8 mouse cellular contexts compared by ENCODE assay signal in genomic region chr11:82889524-82890341, GRCm38 (mm10). TPM values are rescaled to one million over a fixed set of nuclear protein-coding genes. Genes with fewer than 3 reads are reported as not detected.
DNase-seq lines count a peak whose midpoint lies in the region; ATAC-seq and TF ChIP-seq lines count a peak whose summit lies in the region.

No protein-coding gene starts in this region.

- H3K27me3 ChIP-seq in liver, embryonic 16.5 days (ENCODE audit: control insufficient read depth, insufficient read depth, low read depth, low read length), result no peaks in the 10 kb centered on the region

- no peak for TF ChIP-seq POLR2A in lung, adult 2 months (IDR thresholded peaks at IDR 0.05; ENCODE audit: borderline replicate concordance, extremely low read depth, low read depth, low read length)
- TF ChIP-seq POLR2A in embryonic fibroblast, embryonic 13.5 days (IDR thresholded peaks at IDR 0.05; ENCODE audit: low read depth, low read length), result peak; percentile 43; the same call in 1 of the 2 replicates

- no peak for TF ChIP-seq CTCF in lung, adult 2 months (IDR thresholded peaks at IDR 0.05; ENCODE audit: insufficient read depth, low read length)
- no peak for TF ChIP-seq CTCF in embryonic fibroblast, embryonic 13.5 days (IDR thresholded peaks at IDR 0.05; ENCODE audit: borderline replicate concordance, insufficient read depth, low read length)

- ATAC-seq in liver, embryonic 16.5 days (ENCODE audit: low read depth), result peak; percentile 44

- H3K4me2 ChIP-seq in liver, embryonic 16.5 days (ENCODE audit: low read depth, low read length), result peak overlapping the region; percentile 97

- H3K4me1 ChIP-seq in lung, adult 2 months (ENCODE audit: control insufficient read depth, insufficient read depth, low read length), result peaks cover 6% of the 10 kb centered on the region; the same call in 1 of the 2 replicates
- no peaks in the 10 kb centered on the region for H3K4me1 ChIP-seq in embryonic fibroblast, embryonic 13.5 days (ENCODE audit: control insufficient read depth, insufficient read depth, low read length)
- H3K4me1 ChIP-seq in liver, embryonic 16.5 days (ENCODE audit: control insufficient read depth, low read depth, low read length), result peaks cover 19% of the 10 kb centered on the region

- peak overlapping the region; percentile 88 for H3K4me3 ChIP-seq in lung, adult 2 months (replicated peaks; ENCODE audit: extremely low read depth, low read depth, low read length)
- peak overlapping the region; percentile 76 for H3K4me3 ChIP-seq in embryonic fibroblast, embryonic 13.5 days (ENCODE audit: insufficient read depth, low read length)
- peak overlapping the region; percentile 82 for H3K4me3 ChIP-seq in liver, embryonic 16.5 days (ENCODE audit: low read depth, low read length)

- H3K27ac ChIP-seq in embryonic fibroblast, embryonic 13.5 days (ENCODE audit: insufficient read depth, low read length), result 0 out of 2 replicates have a peak overlapping the region, but pooled peaks have one; percentile 14
- peak overlapping the region; percentile 62 for H3K27ac ChIP-seq in liver, embryonic 16.5 days (ENCODE audit: low read length)

- no peaks in the 10 kb centered on the region for H3K36me3 ChIP-seq in liver, embryonic 16.5 days (ENCODE audit: control insufficient read depth, insufficient read depth)

- peak; percentile 26 for DNase-seq in lung, adult 2 months
- DNase-seq in lung, postnatal 4 days, result no peak
- DNase-seq in NIH3T3 (ENCODE audit: low read depth), result peak; percentile 57
- DNase-seq in induced T-regulatory cell, adult 2 months (ENCODE audit: low read depth), result peak; percentile 58
- DNase-seq in ovary, postnatal 14 days (ENCODE audit: low spot score), result peak; percentile 17
- DNase-seq in right cerebral cortex, postnatal 14 days, result no peak

- 4% methylated on average over 31 of the region's 31 CpGs for WGBS in lung, adult 2 months
- 3% methylated on average over 31 of the region's 31 CpGs for WGBS in liver, embryonic 16.5 days (ENCODE audit: insufficient replicate concordance)

- no peaks in the 10 kb centered on the region for H3K9me3 ChIP-seq in liver, embryonic 16.5 days (replicated peaks; ENCODE audit: control insufficient read depth, low read length)

- H3K9ac ChIP-seq in liver, embryonic 16.5 days (ENCODE audit: low read depth, low read length), result peak overlapping the region; percentile 81

RNA-seq across cellular contexts. Expression of gene Rad51d, which starts 0.7 kb away (rescaled TPM):
- polyA plus RNA-seq in lung, adult 2 months (2012; rRNA removed), result 9.3 and 11.7 TPM in 2 replicates
- 11.3 and 14.0 TPM in 2 replicates for polyA plus RNA-seq in embryonic fibroblast, embryonic 13.5 days (2011; ENCODE audit: insufficient read length, low read depth, missing spikeins)
- polyA plus RNA-seq in liver, embryonic 16.5 days (2015; fragmentation: Nextera tagmentation; extraction: Ambion mirVana), result 4.1 and 4.7 TPM in 2 replicates

RNA-seq across cellular contexts. Expression of gene Fndc8, which starts 2.2 kb away (rescaled TPM):
- polyA plus RNA-seq in lung, adult 2 months (2012; rRNA removed), result 0.08 and 0.11 TPM in 2 replicates
- polyA plus RNA-seq in embryonic fibroblast, embryonic 13.5 days (2011; ENCODE audit: insufficient read length, low read depth, missing spikeins), result not detected in 2 replicates
- polyA plus RNA-seq in liver, embryonic 16.5 days (2015; fragmentation: Nextera tagmentation; extraction: Ambion mirVana), result 0.09 and 0.12 TPM in 2 replicates

RNA-seq across cellular contexts. Expression of gene Nle1, which starts 18.5 kb away (rescaled TPM):
- 28.2 and 29.1 TPM in 2 replicates for polyA plus RNA-seq in lung, adult 2 months (2012; rRNA removed)
- polyA plus RNA-seq in embryonic fibroblast, embryonic 13.5 days (2011; ENCODE audit: insufficient read length, low read depth, missing spikeins), result 15.0 and 17.4 TPM in 2 replicates
- polyA plus RNA-seq in liver, embryonic 16.5 days (2015; fragmentation: Nextera tagmentation; extraction: Ambion mirVana), result 9.1 and 10.7 TPM in 2 replicates

RNA-seq across cellular contexts. Expression of gene Rffl, which starts 18.7 kb away (rescaled TPM):
- 9.5 and 10.4 TPM in 2 replicates for polyA plus RNA-seq in lung, adult 2 months (2012; rRNA removed)
- 5.7 and 6.2 TPM in 2 replicates for polyA plus RNA-seq in embryonic fibroblast, embryonic 13.5 days (2011; ENCODE audit: insufficient read length, low read depth, missing spikeins)
- polyA plus RNA-seq in liver, embryonic 16.5 days (2015; fragmentation: Nextera tagmentation; extraction: Ambion mirVana), result 25.8 and 26.4 TPM in 2 replicates

RNA-seq across cellular contexts. Expression of gene Unc45b, which starts 20.6 kb away (rescaled TPM):
- 19.0 and 20.0 TPM in 2 replicates for polyA plus RNA-seq in lung, adult 2 months (2012; rRNA removed)
- not detected in 2 replicates for polyA plus RNA-seq in embryonic fibroblast, embryonic 13.5 days (2011; ENCODE audit: insufficient read length, low read depth, missing spikeins)
- polyA plus RNA-seq in liver, embryonic 16.5 days (2015; fragmentation: Nextera tagmentation; extraction: Ambion mirVana), result 1.4 and 2.4 TPM in 2 replicates

Comparison
In these comparisons a context has a peak if more than half of its experiments do, and no peak if none do; other contexts are left out.
1. DNase-seq: peak in lung, adult 2 months (single experiment), NIH3T3 (single experiment), induced T-regulatory cell, adult 2 months (single experiment) and ovary, postnatal 14 days (single experiment); none in lung, postnatal 4 days (0 of 2) and right cerebral cortex, postnatal 14 days (single experiment).
2. Peak in every context shown above with its lines, with median percentiles within 50 percentile points of each other: H3K4me3 ChIP-seq.